Mouse (Mus musculus) spleen, adult 2 months (tissue): ENCODE measurements around the gene Eri3. TPM values are rescaled to one million over a fixed set of nuclear protein-coding genes. Genes with fewer than 3 reads are reported as not detected.

ENCODE experiments used
- DNase-seq, 2 experiments: peaks; one replicate each; pipeline versions ENCODE4 v3.0.0 to v3.0.0-alpha.2; 2012 to 2021; ENCODE audit warnings: low spot score in 2 of 2, low read depth in 1 of 2
- H3K27ac ChIP-seq: fragments of 200-500 bp; 2 replicates; pipeline ENCODE4 v1.5.1; 2012; ENCODE audit warnings: low read length, inconsistent platforms; ENCODE audit not compliant: insufficient read depth
- H3K27me3 ChIP-seq: fragments of 200-500 bp; 2 replicates; pipeline ENCODE4 v1.6.1; 2012; ENCODE audit warnings: mild to moderate bottlenecking, moderate library complexity, low read length, inconsistent platforms; ENCODE audit not compliant: control insufficient read depth, insufficient read depth
- H3K36me3 ChIP-seq: fragments of 200-500 bp; 2 replicates; pipeline ENCODE4 v1.6.1; 2012; ENCODE audit warnings: mild to moderate bottlenecking, low read length, inconsistent platforms; ENCODE audit not compliant: control insufficient read depth, insufficient read depth
- H3K4me1 ChIP-seq: fragments of 200-500 bp; 2 replicates; pipeline ENCODE4 v1.6.1; 2011; ENCODE audit warnings: inconsistent platforms; ENCODE audit not compliant: control insufficient read depth, insufficient read depth, insufficient read length
- H3K4me3 ChIP-seq: fragments of 200-500 bp; 2 replicates; pipeline ENCODE4 v1.5.1; 2011; ENCODE audit warnings: mild to moderate bottlenecking, inconsistent platforms; ENCODE audit not compliant: insufficient read depth, insufficient read length; ENCODE audit errors: extremely low read depth
- CTCF ChIP-seq: fragments of 200-500 bp; IDR thresholded peaks from 2 replicates; pipeline ENCODE4 v1.5.1; 2011; ENCODE audit warnings: mild to moderate bottlenecking, inconsistent platforms; ENCODE audit not compliant: insufficient read depth, insufficient read length, insufficient replicate concordance; ENCODE audit errors: extremely low read depth
- POLR2A ChIP-seq: fragments of 200-500 bp; IDR thresholded peaks from 2 replicates; pipeline ENCODE4 v1.6.1; 2011; ENCODE audit warnings: low read depth, low read length, inconsistent platforms
- WGBS: fragments of 180-500 bp; shearing (Covaris S2); methylation state at CpG from one replicate; pipeline ENCODE4 v1.1.7; 2018; 5-methylcytosine and 5-hydroxymethylcytosine counted together
- polyA plus RNA-seq: library from polyadenylated mRNA; depleted of rRNA; stranded (reverse); fragments of >200 nt; gene quantifications from 2 replicates; pipeline ENCODE4 v1.2.3, GENCODE M21; 2012

Eri3 gene
- polyA plus RNA-seq, 1 experiment = 48.1 TPM

DNA sequence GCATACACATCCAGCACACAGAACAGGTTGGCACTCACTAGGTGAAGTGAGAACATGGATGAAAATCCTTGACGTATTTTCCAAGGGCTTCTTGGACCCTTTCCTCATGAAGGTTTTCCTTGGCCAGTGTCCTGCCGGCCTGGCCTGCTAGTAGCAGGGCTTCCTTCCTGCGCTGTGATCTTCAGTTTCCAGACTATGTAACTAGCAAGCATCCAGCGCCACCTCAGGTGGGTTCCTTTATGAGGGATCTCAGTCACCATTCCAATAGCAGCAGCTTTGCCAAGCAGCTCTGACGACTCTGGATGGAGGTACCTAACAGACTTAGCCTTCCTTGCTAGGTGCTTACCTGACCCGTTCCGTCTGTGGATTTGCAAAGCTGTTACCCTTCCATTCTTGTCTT, 119.7 kb downstream of the Eri3 start:
- no peak overlapping the region for H3K27ac ChIP-seq
- no peak for DNase-seq
- H3K4me1 ChIP-seq = no peaks in the 10 kb centered on the region
- H3K4me3 ChIP-seq = no peak overlapping the region
- TF ChIP-seq CTCF (no peak), POLR2A (no peak)
- no peaks in the 10 kb centered on the region for H3K27me3 ChIP-seq
- H3K36me3 ChIP-seq = peaks cover 14% of the 10 kb centered on the region
- 95% methylated on average over 7 of the region's 7 CpGs for WGBS

DNA sequence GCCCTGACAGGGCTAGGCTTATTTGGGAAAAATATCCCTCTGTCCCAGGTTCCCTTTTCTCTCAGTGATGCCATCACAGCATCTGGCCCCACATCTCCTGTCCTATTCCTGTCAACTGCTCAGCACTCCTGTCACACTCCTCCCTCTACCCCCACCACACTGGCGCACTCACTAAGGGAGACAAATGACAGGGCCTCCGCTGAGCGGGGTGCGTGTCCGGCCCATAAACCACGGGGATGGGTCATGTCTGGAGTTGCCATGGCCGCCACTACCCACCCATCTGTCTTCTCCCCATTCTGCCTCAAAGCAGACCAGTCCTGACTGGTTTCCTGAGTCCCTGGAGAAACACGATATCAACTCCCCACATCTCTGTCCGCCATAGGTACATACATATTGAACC, 121.9 kb downstream of the Eri3 start:
- 80% methylated on average over 9 of the region's 9 CpGs for WGBS
- no peaks in the 10 kb centered on the region for H3K27me3 ChIP-seq
- no peaks in the 10 kb centered on the region for H3K4me1 ChIP-seq
- no peak overlapping the region for H3K4me3 ChIP-seq
- peaks cover 28% of the 10 kb centered on the region for H3K36me3 ChIP-seq
- H3K27ac ChIP-seq = no peak overlapping the region
- no peak for DNase-seq
- TF ChIP-seq CTCF = no peak
- no peak for TF ChIP-seq POLR2A

DNA sequence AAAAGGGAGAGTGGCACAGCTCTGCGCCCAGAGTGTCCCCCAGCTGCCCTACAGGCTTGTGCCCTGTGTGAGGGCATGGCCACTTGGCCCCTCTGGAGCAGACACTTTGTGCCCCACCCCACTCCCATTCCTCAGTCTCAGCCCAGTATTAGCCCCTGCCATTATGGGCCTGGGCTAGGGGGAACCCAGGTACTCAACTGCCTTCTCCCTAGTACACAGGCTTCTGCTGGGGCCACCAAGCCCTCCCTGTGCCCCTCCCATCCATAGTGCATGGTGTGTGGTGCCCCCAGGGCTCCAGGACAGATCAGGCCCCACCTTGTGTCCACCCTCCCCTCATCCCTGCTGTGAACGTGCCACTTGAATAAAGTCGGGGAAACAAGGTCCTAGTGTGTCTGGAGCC, 123.7 kb downstream of the Eri3 start:
- WGBS = 88% methylated on average over 3 of the region's 3 CpGs
- no peak for TF ChIP-seq CTCF
- TF ChIP-seq POLR2A = no peak
- Histone ChIP-seq H3K4me3 (no peak overlapping the region), H3K27ac (no peak overlapping the region), H3K4me1 (no peaks in the 10 kb centered on the region), H3K36me3 (peaks cover 31% of the 10 kb centered on the region), H3K27me3 (no peaks in the 10 kb centered on the region)
- DNase-seq = no peak

DNA sequence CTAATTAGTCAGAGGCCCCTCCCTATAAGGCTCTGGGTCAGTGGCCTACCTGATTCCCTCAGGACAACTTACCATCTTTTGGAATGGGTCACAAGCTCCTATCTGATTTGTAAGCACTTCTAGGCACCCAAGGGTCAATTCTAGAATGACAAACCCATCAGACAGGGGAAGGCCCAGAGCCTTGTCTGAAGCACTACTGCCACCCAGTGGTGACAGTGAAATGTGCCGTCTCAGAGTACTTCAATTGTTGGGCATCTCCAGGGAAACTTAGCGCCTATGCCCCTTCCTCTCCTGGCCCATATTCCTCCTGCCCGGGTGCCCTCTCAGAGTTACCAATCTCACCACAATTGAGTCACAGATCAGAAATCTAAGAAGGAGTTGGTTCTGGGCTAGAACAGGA, 126.7 kb downstream of the Eri3 start:
- Histone ChIP-seq H3K27ac (no peak overlapping the region), H3K27me3 (no peaks in the 10 kb centered on the region), H3K4me3 (no peak overlapping the region), H3K36me3 (peaks cover 32% of the 10 kb centered on the region), H3K4me1 (peaks cover 3% of the 10 kb centered on the region; the same call in 1 of the 2 replicates)
- WGBS = 21% methylated on average over 3 of the region's 3 CpGs
- TF ChIP-seq CTCF = peak; percentile 75; the same call in 1 of the 2 replicates
- no peak for TF ChIP-seq POLR2A
- DNase-seq = peak; percentile 21 to 63

DNA sequence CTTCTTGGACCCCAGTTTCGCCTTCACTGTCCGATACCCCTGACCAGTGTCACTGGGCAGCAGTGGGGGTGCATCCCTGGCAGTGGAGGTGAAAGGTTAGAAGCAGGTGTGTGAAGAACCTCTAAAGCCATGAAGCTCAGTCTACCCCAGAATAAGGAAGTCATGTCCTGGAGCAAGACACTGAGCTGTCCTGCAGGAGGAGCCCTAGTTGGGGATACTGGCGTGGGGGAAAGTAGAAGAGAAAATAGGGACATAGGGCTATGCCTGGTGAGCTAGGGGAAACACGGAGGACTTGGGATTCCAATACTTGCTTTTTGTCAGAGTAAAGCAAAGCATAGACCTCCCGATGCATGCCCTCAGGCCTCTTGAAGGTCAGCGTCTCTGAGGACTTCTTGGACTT, 130.8 kb downstream of the Eri3 start:
- H3K4me1 ChIP-seq = peaks cover 3% of the 10 kb centered on the region; the same call in 1 of the 2 replicates
- H3K27ac ChIP-seq = no peak overlapping the region
- peaks cover 8% of the 10 kb centered on the region for H3K36me3 ChIP-seq
- H3K27me3 ChIP-seq = no peaks in the 10 kb centered on the region
- 72% methylated on average over 6 of the region's 6 CpGs for whole genome bisulfite sequencing
- TF ChIP-seq CTCF (no peak), POLR2A (no peak)
- DNase-seq = no peak
- no peak overlapping the region for H3K4me3 ChIP-seq

DNA sequence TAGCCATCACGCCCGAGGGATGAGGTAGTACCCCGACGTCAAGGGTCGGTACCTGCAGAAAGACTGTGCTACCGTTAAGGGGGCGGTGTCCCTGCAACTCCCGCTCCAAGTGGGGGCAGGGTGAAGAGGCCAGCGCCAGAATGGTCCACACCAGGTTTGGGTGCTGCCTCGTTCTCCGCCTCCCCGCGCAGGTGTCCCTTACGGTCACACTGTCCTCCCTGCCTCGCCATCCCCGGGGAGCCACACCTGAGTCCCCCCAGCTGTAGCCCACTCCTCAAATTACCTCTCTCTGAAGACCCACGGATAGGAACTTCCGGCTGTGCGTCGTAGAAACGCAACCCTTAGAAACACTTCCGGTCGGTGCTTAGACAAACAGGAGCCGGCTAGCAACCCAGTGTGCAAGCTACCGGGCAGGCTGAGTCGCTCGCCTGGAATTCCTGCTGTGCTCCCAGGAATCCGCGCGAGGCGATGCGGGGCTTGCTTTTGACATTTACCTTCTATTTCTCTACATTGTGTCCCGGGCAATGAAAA, 131.8 kb downstream of the Eri3 start, which contains the start of gene Dmap1:
Dmap1 (minus strand) TSS at position 343 of the 531 bp plus-strand sequence.
- H3K27ac ChIP-seq = peak within 1 kb of the TSS; percentile 43; the same call in 1 of the 2 replicates
- TF ChIP-seq CTCF (no peak), POLR2A (no peak)
- under 1% methylated on average over 33 of the region's 33 CpGs for WGBS
- peak within 1 kb of the TSS; percentile 99 for H3K4me3 ChIP-seq
- H3K4me1 ChIP-seq = peaks cover 3% of the 10 kb centered on the region; the same call in 1 of the 2 replicates
- no peaks in the 10 kb centered on the region for H3K27me3 ChIP-seq
- peaks cover 4% of the 10 kb centered on the region; the same call in 1 of the 2 replicates for H3K36me3 ChIP-seq
- DNase-seq = peak; percentile 49 to 76

DNA sequence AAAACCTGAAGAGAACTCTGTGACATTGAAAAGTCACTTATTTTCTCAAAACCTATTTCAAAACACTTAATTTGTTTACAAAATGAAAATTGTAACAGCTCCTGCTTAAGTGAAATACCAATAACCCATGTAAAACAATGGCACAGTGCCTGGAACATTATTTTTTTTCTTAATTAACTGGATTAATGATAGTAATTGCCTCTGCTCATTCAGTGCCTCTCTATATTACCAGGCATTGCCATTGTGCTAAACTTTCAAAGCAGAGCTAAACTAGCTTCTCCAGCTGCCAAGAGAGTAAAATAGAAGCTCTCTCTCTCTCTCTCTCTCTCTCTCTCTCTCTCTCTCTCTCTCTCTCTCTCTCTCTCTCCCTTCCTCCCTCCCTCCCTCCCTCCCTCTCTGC, 132.3 kb downstream of the Eri3 start:
- Histone ChIP-seq H3K4me3 (peak overlapping the region; percentile 99; the same call in 1 of the 2 replicates), H3K36me3 (peaks cover 4% of the 10 kb centered on the region; the same call in 1 of the 2 replicates), H3K4me1 (peaks cover 3% of the 10 kb centered on the region; the same call in 1 of the 2 replicates), H3K27ac (no peak overlapping the region), H3K27me3 (no peaks in the 10 kb centered on the region)
- DNase-seq = no peak
- TF ChIP-seq CTCF = no peak
- TF ChIP-seq POLR2A = no peak
